Mouse (Mus musculus): Measurements from ENCODE around the gene Cfap157.

GRCm38 (mm10) chr2:32822643-32823042 lies 38.4 kb upstream of the Cfap157 start:
- TF ChIP-seq GATA1 (IDR thresholded peaks at IDR 0.05; ENCODE audit: borderline replicate concordance, low read length), result no peak
- no peak for TF ChIP-seq FLI1 (IDR thresholded peaks at IDR 0.05; ENCODE audit: low read length)

All from megakaryocyte, embryonic 14.5 days (primary cell).